Mouse (Mus musculus) urinary bladder, postnatal 36 days (tissue): ENCODE results near the gene Ppp1r18.

Source experiments
- DNase-seq, 2 experiments: peaks; one replicate each; pipeline ENCODE4 v3.0.0; 2022; ENCODE audit warnings: low spot score in 2 of 2, mixed read lengths in 1 of 2

Gene Ppp1r18

GRCm38 (mm10) chr17:35909919-35910369 is 44.6 kb downstream of the Ppp1r18 start, which contains the start of gene Atat1:
TSS of gene Atat1 (minus strand) at chr17:35910075.
- peak; percentile 94 to 96 for DNase-seq

GRCm38 (mm10) chr17:35914975-35915374 is 49.6 kb downstream of the Ppp1r18 start:
- no peak for DNase-seq

- DNase-seq: peak in 1 of 2 experiments; percentile 39
These were observed 50.3 kb downstream of the Ppp1r18 start for GRCm38 (mm10) chr17:35915538-35916296.

GRCm38 (mm10) chr17:35916297-35917142 is 51.1 kb downstream of the Ppp1r18 start, which contains the start of the genes Mrps18b and Ppp1r10:
TSS of gene Mrps18b (minus strand) at chr17:35916389.
TSS of gene Ppp1r10 (plus strand) at chr17:35916434.
- peak; percentile 96 to 99 for DNase-seq

- peak in 1 of 2 experiments; percentile 32 for DNase-seq
These were observed 51.7 kb downstream of the Ppp1r18 start for GRCm38 (mm10) chr17:35917143-35917462.

- DNase-seq: peak in 1 of 2 experiments; percentile 33
These were observed 52.3 kb downstream of the Ppp1r18 start for GRCm38 (mm10) chr17:35917463-35918251.

- peak in 1 of 2 experiments; percentile 33 for DNase-seq
These were observed 53.1 kb downstream of the Ppp1r18 start for GRCm38 (mm10) chr17:35918276-35919059.

GRCm38 (mm10) chr17:35919060-35919715 is 53.8 kb downstream of the Ppp1r18 start:
- peak; percentile 88 to 95 for DNase-seq

GRCm38 (mm10) chr17:35919864-35920301 is 54.5 kb downstream of the Ppp1r18 start:
- no peak for DNase-seq

- no peak for DNase-seq
These were observed 55.0 kb downstream of the Ppp1r18 start for GRCm38 (mm10) chr17:35920384-35920783.

GRCm38 (mm10) chr17:35920862-35921562 is 55.6 kb downstream of the Ppp1r18 start:
- DNase-seq: no peak

- DNase-seq: no peak
These were observed 56.3 kb downstream of the Ppp1r18 start for GRCm38 (mm10) chr17:35921710-35922109.

GRCm38 (mm10) chr17:35922566-35922965 is 57.2 kb downstream of the Ppp1r18 start:
- DNase-seq: no peak

- no peak for DNase-seq
These were observed 57.9 kb downstream of the Ppp1r18 start for GRCm38 (mm10) chr17:35923281-35923680.
